Mouse (Mus musculus) megakaryocyte, embryonic 14.5 days (primary cell): ENCODE measurements at regions not wholly inside any gene's neighbourhood (a gene's known extent, or its start where the extent isn't known, plus 50 kb on each side); places are given as distances from the start of the nearest gene placed in this dataset.

Experiments used
- FLI1 ChIP-seq: IDR thresholded peaks from 2 replicates; pipeline ENCODE4 v1.6.1; 2012; ENCODE audit warnings: low read length, inconsistent platforms, mixed read lengths
- GATA1 ChIP-seq: IDR thresholded peaks from 3 replicates; pipeline ENCODE4 v1.6.1; 2012; ENCODE audit warnings: mixed read lengths, low read length, inconsistent platforms, borderline replicate concordance

DNA sequence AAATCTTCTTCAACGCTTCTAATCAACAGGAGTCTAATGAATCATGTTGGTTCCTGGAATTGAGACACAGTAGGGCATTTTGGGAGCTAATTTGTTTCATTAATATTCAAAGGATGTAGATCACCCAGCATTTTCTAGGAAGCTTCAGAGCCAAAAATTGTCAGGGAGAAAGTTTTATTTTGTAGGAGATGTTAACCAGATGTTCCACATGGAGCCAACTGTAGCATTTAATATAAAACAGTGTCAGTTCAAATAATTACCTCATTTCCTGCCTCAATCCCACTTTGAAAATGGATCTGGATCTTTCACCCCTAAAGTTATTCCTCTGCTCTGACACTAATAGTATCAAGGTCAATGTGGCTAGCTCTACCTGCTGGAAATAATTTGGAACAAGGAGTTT, 389.6 kb upstream of the Lmcd1 start:
- TF ChIP-seq GATA1 (no peak), FLI1 (no peak)
